Mouse (Mus musculus): ENCODE results near the gene Fyttd1. TPM values are rescaled to one million over a fixed set of nuclear protein-coding genes. Genes with fewer than 3 reads are reported as not detected.
"Not testable (repeated sequence)": the region's sequence is repeated elsewhere in the genome, so short reads cannot be mapped to it uniquely, and the experiment has no call there.

Gene Fyttd1
- 100 to 1,000 TPM; 108 to 113 TPM for total RNA-seq (2021)
- long read RNA-seq, full-length matches to known transcripts: 95 of 120 reads
- long read RNA-seq, partial matches to known transcripts: 1 of 120 reads
- long read RNA-seq, other reads (novel, unspliced or antisense): 24 of 120 reads

GRCm38 (mm10) chr16:32877343-32878156, at the start of gene Fyttd1, which contains the start of gene Rubcn:
Gene Fyttd1 (plus strand): TSS chr16:32877500.
Gene Rubcn (minus strand): TSS chr16:32877766.
- peak; percentile 95 to 97 for DNase-seq (ENCODE audit: low spot score in 2 of 2)

GRCm38 (mm10) chr16:32829104-32829503, 48.2 kb upstream of the Fyttd1 start:
- DNase-seq (ENCODE audit: low spot score in 2 of 2): no peak

- DNase-seq (ENCODE audit: low spot score in 2 of 2): no peak
Measured at GRCm38 (mm10) chr16:32831501-32831900, 45.8 kb upstream of the Fyttd1 start.

- no peak for DNase-seq (ENCODE audit: low spot score in 2 of 2)
Measured at GRCm38 (mm10) chr16:32847103-32847502, 30.2 kb upstream of the Fyttd1 start.

GRCm38 (mm10) chr16:32849042-32849830, 28.1 kb upstream of the Fyttd1 start:
- DNase-seq (ENCODE audit: low spot score in 2 of 2): no peak

- no peak for DNase-seq (ENCODE audit: low spot score in 2 of 2)
Measured at GRCm38 (mm10) chr16:32853492-32854049, 23.7 kb upstream of the Fyttd1 start.

- peak in 1 of 2 experiments; percentile 66 for DNase-seq (ENCODE audit: low spot score in 2 of 2)
Measured at GRCm38 (mm10) chr16:32854050-32854571, 23.2 kb upstream of the Fyttd1 start.

GRCm38 (mm10) chr16:32856751-32857150, 20.5 kb upstream of the Fyttd1 start:
- DNase-seq (ENCODE audit: low spot score in 2 of 2): no peak

- no peak for DNase-seq (ENCODE audit: low spot score in 2 of 2)
Measured at GRCm38 (mm10) chr16:32858356-32858755, 18.9 kb upstream of the Fyttd1 start.

GRCm38 (mm10) chr16:32858771-32859636, 18.3 kb upstream of the Fyttd1 start:
- peak in 1 of 2 experiments; percentile 44 for DNase-seq (ENCODE audit: low spot score in 2 of 2)

GRCm38 (mm10) chr16:32861813-32862385, 15.4 kb upstream of the Fyttd1 start:
- DNase-seq (ENCODE audit: low spot score in 2 of 2): no peak

- DNase-seq (ENCODE audit: low spot score in 2 of 2): no peak
Measured at GRCm38 (mm10) chr16:32865401-32865800, 11.9 kb upstream of the Fyttd1 start.

GRCm38 (mm10) chr16:32866713-32867112, 10.6 kb upstream of the Fyttd1 start:
- DNase-seq (ENCODE audit: low spot score in 2 of 2): no peak

- DNase-seq (ENCODE audit: low spot score in 2 of 2): peak; percentile 90 to 96
Measured at GRCm38 (mm10) chr16:32867919-32868552, 9.3 kb upstream of the Fyttd1 start.

GRCm38 (mm10) chr16:32870231-32870630, 7.1 kb upstream of the Fyttd1 start:
- DNase-seq (ENCODE audit: low spot score in 2 of 2): no peak

GRCm38 (mm10) chr16:32873366-32873765, 3.9 kb upstream of the Fyttd1 start:
- no peak for DNase-seq (ENCODE audit: low spot score in 2 of 2)

- not testable (repeated sequence) for DNase-seq (ENCODE audit: low spot score in 2 of 2)
Measured at GRCm38 (mm10) chr16:32875281-32875680, 2.0 kb upstream of the Fyttd1 start.

GRCm38 (mm10) chr16:32875847-32876246, 1.5 kb upstream of the Fyttd1 start:
- DNase-seq (ENCODE audit: low spot score in 2 of 2): no peak

- no peak for DNase-seq (ENCODE audit: low spot score in 2 of 2)
Measured at GRCm38 (mm10) chr16:32876831-32877230, 469 bp upstream of the Fyttd1 start.
